Mouse (Mus musculus) liver, embryonic 16.5 days (tissue): ENCODE results near the gene Lctl. TPM values are rescaled to one million over a fixed set of nuclear protein-coding genes. Genes with fewer than 3 reads are reported as not detected.
"Not testable (repeated sequence)": the region's sequence is repeated elsewhere in the genome, so short reads cannot be mapped to it uniquely, and the experiment has no call there.

ENCODE experiments used
- ATAC-seq: fragments of 200-750 bp; cut with Nextera tagmentation; 2 replicates; pipeline ENCODE4 v1.8.0; 2017; ENCODE audit warnings: low read depth, mild to moderate bottlenecking, moderate number of reproducible peaks, moderate library complexity
- H3K27ac ChIP-seq: fragments of 300-500 bp; sonication (generic); 2 replicates; pipeline ENCODE4 v1.5.1; 2014; ENCODE audit warnings: mild to moderate bottlenecking, low read length
- H3K27me3 ChIP-seq: fragments of 300-500 bp; sonication (generic); 2 replicates; pipeline ENCODE4 v1.6.1; 2014; ENCODE audit warnings: low read depth, low read length, mixed read lengths; ENCODE audit not compliant: control insufficient read depth, insufficient read depth
- H3K36me3 ChIP-seq: fragments of 300-500 bp; sonication (generic); 2 replicates; pipeline ENCODE4 v1.6.1; 2014; ENCODE audit warnings: mild to moderate bottlenecking; ENCODE audit not compliant: control insufficient read depth, insufficient read depth
- H3K4me1 ChIP-seq: fragments of 300-500 bp; sonication (generic); 2 replicates; pipeline ENCODE4 v1.6.1; 2014; ENCODE audit warnings: low read depth, low read length, mixed read lengths; ENCODE audit not compliant: control insufficient read depth
- H3K4me2 ChIP-seq: fragments of 300-500 bp; sonication (generic); 2 replicates; pipeline ENCODE4 v1.6.1; 2014; ENCODE audit warnings: low read depth, low read length, mixed read lengths
- H3K4me3 ChIP-seq: fragments of 300-500 bp; sonication (generic); 2 replicates; pipeline ENCODE4 v1.5.1; 2014; ENCODE audit warnings: low read depth, mild to moderate bottlenecking, low read length
- H3K9ac ChIP-seq: fragments of 300-500 bp; sonication (generic); 2 replicates; pipeline ENCODE4 v1.6.1; 2014; ENCODE audit warnings: low read depth, low read length
- H3K9me3 ChIP-seq: fragments of 300-500 bp; sonication (generic); replicated peaks from 2 replicates; pipeline ENCODE4 v1.6.1; 2016; ENCODE audit warnings: low read length; ENCODE audit not compliant: control insufficient read depth
- WGBS: fragments of 180-500 bp; shearing (Covaris S2); extraction: QIAGEN DNeasy Blood & Tissue Kit; methylation state at CpG from one replicate; pipeline ENCODE4 v1.1.7; 2014; ENCODE audit not compliant: insufficient replicate concordance; 5-methylcytosine and 5-hydroxymethylcytosine counted together
- polyA plus RNA-seq: library from polyadenylated mRNA; unstranded; fragments of >200 nt; fragmentation: Nextera tagmentation; extraction: Ambion mirVana; gene quantifications from 2 replicates; pipeline ENCODE4 v1.2.1, GENCODE M21; 2015

The Lctl gene
- polyA plus RNA-seq, 1 experiment from 2014 or later: not detected

DNA sequence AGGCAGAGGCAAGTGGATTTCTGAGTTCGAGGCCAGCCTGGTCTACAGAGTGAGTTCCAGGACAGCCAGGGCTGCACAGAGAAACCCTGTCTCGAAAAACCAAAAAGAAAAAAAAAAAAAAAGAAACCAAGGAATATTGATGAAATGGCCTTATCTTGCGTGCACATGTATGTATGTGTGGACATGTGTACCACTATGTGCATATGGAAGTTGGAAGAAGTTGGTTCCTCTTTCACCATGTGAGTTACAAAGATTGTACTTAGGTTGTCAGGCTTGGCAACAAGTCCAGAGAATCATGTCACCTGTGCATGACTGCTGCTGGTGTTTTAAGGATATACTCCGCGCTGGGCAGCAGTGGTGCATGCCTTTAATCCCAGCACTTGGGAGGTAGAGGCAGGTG lies 66.3 kb downstream of the Lctl start:
- not testable (repeated sequence) for ATAC-seq, H3K9me3 ChIP-seq, H3K27ac ChIP-seq, H3K27me3 ChIP-seq, H3K9ac ChIP-seq, H3K4me3 ChIP-seq, H3K4me2 ChIP-seq
- H3K4me1 ChIP-seq: peaks cover 11% of the 10 kb centered on the region
- H3K36me3 ChIP-seq: peaks cover 19% of the 10 kb centered on the region
- WGBS: 79% methylated on average over 5 of the region's 5 CpGs

DNA sequence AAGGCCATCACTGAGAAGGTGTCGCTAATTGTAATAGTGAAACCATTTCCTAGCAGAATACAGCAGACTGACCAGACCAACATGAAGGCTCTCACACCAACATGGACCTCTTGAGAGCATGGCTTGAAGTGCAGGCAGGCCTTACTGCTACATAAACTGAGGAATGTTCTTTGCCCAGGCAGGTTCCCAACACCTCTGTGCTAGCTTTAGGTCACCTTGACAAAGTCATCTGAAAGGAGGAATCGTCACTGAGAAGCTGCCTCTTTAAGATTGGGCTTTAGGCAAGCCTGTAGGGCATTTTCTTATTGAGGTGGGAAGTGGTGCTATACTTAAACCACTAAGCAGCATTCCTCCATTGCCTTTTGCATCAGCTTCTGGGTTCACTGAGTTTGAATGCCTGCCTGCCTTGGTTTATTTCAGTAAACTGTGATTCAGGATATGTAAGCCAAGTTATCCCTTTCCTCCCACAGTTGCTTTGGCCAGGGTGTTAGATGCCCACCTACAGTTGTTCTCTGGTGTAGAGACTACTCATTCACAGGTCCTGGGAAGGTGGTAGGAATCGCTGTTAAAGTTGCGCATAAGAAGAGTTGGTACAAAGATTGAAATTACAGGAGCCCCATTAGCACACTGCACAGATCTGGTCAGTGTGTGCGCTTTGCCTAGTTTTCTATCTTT lies 67.4 kb downstream of the Lctl start:
- Histone ChIP-seq H3K4me1 (peaks cover 8% of the 10 kb centered on the region), H3K27ac (no peak overlapping the region), H3K4me3 (no peak overlapping the region), H3K4me2 (no peak overlapping the region), H3K9me3 (no peaks in the 10 kb centered on the region), H3K9ac (no peak overlapping the region), H3K36me3 (peaks cover 15% of the 10 kb centered on the region), H3K27me3 (no peaks in the 10 kb centered on the region)
- 83% methylated on average over 5 of the region's 5 CpGs for WGBS
- ATAC-seq: no peak

Other genes starting within 250 kb of the Lctl start
- 1.3 and 1.9 TPM in 2 replicates for gene Smad6, start 95.1 kb upstream of the Lctl start, polyA plus RNA-seq
- 13.3 and 13.5 TPM in 2 replicates for gene Zwilch, start 56.0 kb downstream of the Lctl start, polyA plus RNA-seq
- gene Rpl4, start 56.2 kb downstream of the Lctl start, polyA plus RNA-seq: 592 and 651 TPM in 2 replicates
- gene Snapc5, start 62.1 kb downstream of the Lctl start, polyA plus RNA-seq: 10.1 and 11.6 TPM in 2 replicates
- 0.80 and 0.96 TPM in 2 replicates for gene Uchl4, start 118.1 kb downstream of the Lctl start, polyA plus RNA-seq
- gene Map2k1, start 136.5 kb downstream of the Lctl start, polyA plus RNA-seq: 26.5 and 29.1 TPM in 2 replicates
- 145 and 166 TPM in 2 replicates for gene Tipin, start 164.4 kb downstream of the Lctl start, polyA plus RNA-seq
- 7.6 and 8.0 TPM in 2 replicates for gene Dis3l, start 224.1 kb downstream of the Lctl start, polyA plus RNA-seq